Mouse (Mus musculus) olfactory bulb, adult 2 months (tissue): ENCODE data around the gene Lnx2.

Experiments
- CTCF ChIP-seq: fragments of 200-500 bp; IDR thresholded peaks from 2 replicates; pipeline ENCODE4 v1.5.1; 2012; ENCODE audit warnings: low read depth, mild to moderate bottlenecking, low read length, moderate library complexity; ENCODE audit not compliant: insufficient read depth
- POLR2A ChIP-seq: fragments of 200-500 bp; IDR thresholded peaks from 2 replicates; pipeline ENCODE4 v1.6.1; 2012; ENCODE audit warnings: mild to moderate bottlenecking, low read depth, low read length, moderate library complexity; ENCODE audit not compliant: insufficient read depth

- no peak for TF ChIP-seq POLR2A
- no peak for TF ChIP-seq CTCF
Measured at GRCm38 (mm10) chr5:146971776-146972561, 104.4 kb downstream of the Lnx2 start.
